Mouse (Mus musculus): ENCODE data around the gene Brd3. TPM values are rescaled to one million over a fixed set of nuclear protein-coding genes. Genes with fewer than 3 reads are reported as not detected.

Gene Brd3
- polyA plus RNA-seq, 1 experiment from 2014 or later, result 147 TPM

GRCm38 (mm10) chr2:27408194-27408593 lies 99.3 kb downstream of the Brd3 start:
- WGBS, result 65% methylated on average over 3 of the region's 3 CpGs
- H3K4me1 ChIP-seq (ENCODE audit: control insufficient read depth, insufficient read depth, low read length), result peaks cover 61% of the 10 kb centered on the region
- no peak for ATAC-seq (ENCODE audit: low FRiP score, low TSS enrichment)
- H3K4me3 ChIP-seq (ENCODE audit: low read length), result no peak overlapping the region
- no peak overlapping the region for H3K9ac ChIP-seq (ENCODE audit: low read depth, low read length)
- H3K9me3 ChIP-seq (ENCODE audit: control insufficient read depth, low read length), result no peaks in the 10 kb centered on the region
- no peak overlapping the region for H3K27ac ChIP-seq (ENCODE audit: low read depth, low read length)
- no peak overlapping the region for H3K4me2 ChIP-seq (replicated peaks; ENCODE audit: low read depth, low read length)
- no peaks in the 10 kb centered on the region for H3K36me3 ChIP-seq (ENCODE audit: control insufficient read depth, insufficient read depth, low read length)
- H3K27me3 ChIP-seq (ENCODE audit: control insufficient read depth, insufficient read depth, low read length), result no peaks in the 10 kb centered on the region

DNA sequence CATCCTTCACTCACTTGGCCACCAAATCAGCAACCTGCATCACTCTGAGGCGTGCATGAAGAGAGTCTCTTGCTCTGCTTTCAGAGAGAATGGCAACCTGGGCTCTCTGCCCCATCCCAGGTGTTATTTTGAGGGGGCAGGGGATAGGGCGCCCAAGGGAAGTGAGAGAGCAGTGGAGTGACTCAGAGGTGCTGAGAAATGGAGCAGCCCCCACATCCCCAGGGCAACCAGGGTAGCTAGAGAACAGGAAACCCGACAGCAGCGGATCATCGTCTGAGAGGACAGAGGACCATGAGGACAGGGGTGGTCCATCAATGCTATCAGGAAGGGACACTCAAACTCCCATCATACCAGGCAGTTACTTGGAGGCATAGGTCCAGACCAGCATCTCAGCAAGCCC lies 100.5 kb downstream of the Brd3 start:
- H3K4me2 ChIP-seq (replicated peaks; ENCODE audit: low read depth, low read length), result no peak overlapping the region
- H3K27ac ChIP-seq (ENCODE audit: low read depth, low read length), result no peak overlapping the region
- no peaks in the 10 kb centered on the region for H3K9me3 ChIP-seq (ENCODE audit: control insufficient read depth, low read length)
- no peaks in the 10 kb centered on the region for H3K36me3 ChIP-seq (ENCODE audit: control insufficient read depth, insufficient read depth, low read length)
- no peak overlapping the region for H3K9ac ChIP-seq (ENCODE audit: low read depth, low read length)
- ATAC-seq (ENCODE audit: low FRiP score, low TSS enrichment), result no peak
- H3K4me3 ChIP-seq (ENCODE audit: low read length), result no peak overlapping the region
- H3K27me3 ChIP-seq (ENCODE audit: control insufficient read depth, insufficient read depth, low read length), result no peaks in the 10 kb centered on the region
- peaks cover 49% of the 10 kb centered on the region for H3K4me1 ChIP-seq (ENCODE audit: control insufficient read depth, insufficient read depth, low read length)
- 63% methylated on average over 5 of the region's 5 CpGs for WGBS

- Histone ChIP-seq H3K9ac (ENCODE audit: low read depth, low read length) (no peak overlapping the region), H3K4me3 (ENCODE audit: low read length) (no peak overlapping the region), H3K36me3 (ENCODE audit: control insufficient read depth, insufficient read depth, low read length) (no peaks in the 10 kb centered on the region), H3K27me3 (ENCODE audit: control insufficient read depth, insufficient read depth, low read length) (no peaks in the 10 kb centered on the region), H3K27ac (ENCODE audit: low read depth, low read length) (peak overlapping the region; percentile 48; the same call in 1 of the 2 replicates), H3K4me2 (replicated peaks; ENCODE audit: low read depth, low read length) (no peak overlapping the region), H3K4me1 (ENCODE audit: control insufficient read depth, insufficient read depth, low read length) (peaks cover 34% of the 10 kb centered on the region), H3K9me3 (ENCODE audit: control insufficient read depth, low read length) (no peaks in the 10 kb centered on the region)
- ATAC-seq (ENCODE audit: low FRiP score, low TSS enrichment), result peak; percentile 17; the same call in 1 of the 2 replicates
- WGBS, result 40% methylated on average over 5 of the region's 5 CpGs
These were observed 102.2 kb downstream of the Brd3 start for GRCm38 (mm10) chr2:27405094-27405884.

DNA sequence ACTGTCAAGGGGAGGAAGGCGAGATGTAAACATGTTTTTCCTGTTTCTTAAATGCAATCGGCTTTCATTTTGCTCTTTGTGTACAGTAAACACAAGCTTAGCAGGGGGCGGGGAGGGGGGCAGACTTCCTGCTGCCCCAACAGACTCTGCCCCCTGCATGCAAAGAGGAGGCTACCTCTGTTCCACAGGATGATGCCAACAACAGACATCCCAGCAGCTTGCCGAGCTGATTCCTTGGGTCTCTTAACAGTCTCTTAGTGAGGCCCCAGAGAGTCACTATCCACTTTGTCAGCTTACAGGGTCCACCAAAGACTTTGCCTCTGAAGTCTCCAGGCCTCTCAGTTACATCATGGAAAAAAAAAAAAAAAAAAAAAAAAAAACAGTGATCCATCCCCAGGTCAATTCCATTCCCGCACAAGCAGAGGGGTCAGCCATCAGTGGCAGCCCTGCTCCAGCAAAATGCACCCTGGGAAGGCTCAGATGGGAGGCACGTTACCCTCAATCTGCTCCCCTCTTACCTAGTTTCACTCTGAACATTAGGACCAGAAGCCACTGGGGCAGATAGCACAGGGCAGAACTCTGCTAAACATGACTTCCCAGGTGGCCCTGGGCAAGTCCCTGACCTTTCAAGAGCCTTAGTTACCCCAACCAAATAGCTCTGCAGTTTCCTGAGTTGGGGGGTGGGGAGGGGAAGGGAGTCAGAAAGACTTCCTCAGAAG lies 102.9 kb downstream of the Brd3 start:
- Histone ChIP-seq H3K36me3 (ENCODE audit: control insufficient read depth, insufficient read depth, low read length) (no peaks in the 10 kb centered on the region), H3K27ac (ENCODE audit: low read depth, low read length) (no peak overlapping the region), H3K9ac (ENCODE audit: low read depth, low read length) (no peak overlapping the region), H3K27me3 (ENCODE audit: control insufficient read depth, insufficient read depth, low read length) (no peaks in the 10 kb centered on the region), H3K4me3 (ENCODE audit: low read length) (no peak overlapping the region), H3K9me3 (ENCODE audit: control insufficient read depth, low read length) (peaks cover 3% of the 10 kb centered on the region; the same call in 1 of the 2 replicates), H3K4me1 (ENCODE audit: control insufficient read depth, insufficient read depth, low read length) (peaks cover 34% of the 10 kb centered on the region), H3K4me2 (replicated peaks; ENCODE audit: low read depth, low read length) (no peak overlapping the region)
- 55% methylated on average over 6 of the region's 6 CpGs for WGBS
- no peak for ATAC-seq (ENCODE audit: low FRiP score, low TSS enrichment)

DNA sequence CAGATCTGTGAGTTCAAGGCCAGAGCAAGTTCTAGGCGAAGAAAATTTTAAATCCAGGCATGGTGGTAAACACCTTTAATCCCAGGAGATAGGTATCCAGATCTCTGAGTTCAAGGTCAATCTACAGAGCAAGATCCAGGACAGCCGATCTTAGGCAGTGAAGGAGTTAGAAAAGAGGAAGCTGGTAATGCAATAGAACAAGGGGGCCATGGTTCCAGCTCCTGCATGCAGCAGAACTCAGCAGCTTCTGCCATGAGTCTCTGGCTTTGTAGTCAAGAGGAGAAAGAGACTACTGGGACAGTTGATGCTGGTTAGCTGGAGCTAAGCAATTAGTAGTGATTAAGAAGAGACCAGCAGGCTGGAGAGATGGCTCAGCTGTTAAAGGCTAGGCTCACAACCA lies 105.9 kb downstream of the Brd3 start:
- Histone ChIP-seq H3K4me2 (replicated peaks; ENCODE audit: low read depth, low read length) (no peak overlapping the region), H3K4me3 (ENCODE audit: low read length) (no peak overlapping the region), H3K9me3 (ENCODE audit: control insufficient read depth, low read length) (peaks cover 8% of the 10 kb centered on the region; the same call in 1 of the 2 replicates), H3K4me1 (ENCODE audit: control insufficient read depth, insufficient read depth, low read length) (peaks cover 24% of the 10 kb centered on the region), H3K9ac (ENCODE audit: low read depth, low read length) (no peak overlapping the region), H3K27me3 (ENCODE audit: control insufficient read depth, insufficient read depth, low read length) (no peaks in the 10 kb centered on the region), H3K36me3 (ENCODE audit: control insufficient read depth, insufficient read depth, low read length) (no peaks in the 10 kb centered on the region), H3K27ac (ENCODE audit: low read depth, low read length) (no peak overlapping the region)
- ATAC-seq (ENCODE audit: low FRiP score, low TSS enrichment), result no peak
- WGBS, result 88% methylated on average over 2 of the region's 2 CpGs

GRCm38 (mm10) chr2:27400083-27400482 lies 107.4 kb downstream of the Brd3 start:
- ATAC-seq (ENCODE audit: low FRiP score, low TSS enrichment), result no peak
- no peak overlapping the region for H3K9ac ChIP-seq (ENCODE audit: low read depth, low read length)
- H3K9me3 ChIP-seq (ENCODE audit: control insufficient read depth, low read length), result peaks cover 8% of the 10 kb centered on the region; the same call in 1 of the 2 replicates
- no peak overlapping the region for H3K27ac ChIP-seq (ENCODE audit: low read depth, low read length)
- WGBS, result 94% methylated on average over 2 of the region's 2 CpGs
- no peak overlapping the region for H3K4me3 ChIP-seq (ENCODE audit: low read length)
- H3K4me1 ChIP-seq (ENCODE audit: control insufficient read depth, insufficient read depth, low read length), result peaks cover 16% of the 10 kb centered on the region; the same call in 1 of the 2 replicates
- no peaks in the 10 kb centered on the region for H3K27me3 ChIP-seq (ENCODE audit: control insufficient read depth, insufficient read depth, low read length)
- H3K4me2 ChIP-seq (replicated peaks; ENCODE audit: low read depth, low read length), result no peak overlapping the region
- H3K36me3 ChIP-seq (ENCODE audit: control insufficient read depth, insufficient read depth, low read length), result no peaks in the 10 kb centered on the region

DNA sequence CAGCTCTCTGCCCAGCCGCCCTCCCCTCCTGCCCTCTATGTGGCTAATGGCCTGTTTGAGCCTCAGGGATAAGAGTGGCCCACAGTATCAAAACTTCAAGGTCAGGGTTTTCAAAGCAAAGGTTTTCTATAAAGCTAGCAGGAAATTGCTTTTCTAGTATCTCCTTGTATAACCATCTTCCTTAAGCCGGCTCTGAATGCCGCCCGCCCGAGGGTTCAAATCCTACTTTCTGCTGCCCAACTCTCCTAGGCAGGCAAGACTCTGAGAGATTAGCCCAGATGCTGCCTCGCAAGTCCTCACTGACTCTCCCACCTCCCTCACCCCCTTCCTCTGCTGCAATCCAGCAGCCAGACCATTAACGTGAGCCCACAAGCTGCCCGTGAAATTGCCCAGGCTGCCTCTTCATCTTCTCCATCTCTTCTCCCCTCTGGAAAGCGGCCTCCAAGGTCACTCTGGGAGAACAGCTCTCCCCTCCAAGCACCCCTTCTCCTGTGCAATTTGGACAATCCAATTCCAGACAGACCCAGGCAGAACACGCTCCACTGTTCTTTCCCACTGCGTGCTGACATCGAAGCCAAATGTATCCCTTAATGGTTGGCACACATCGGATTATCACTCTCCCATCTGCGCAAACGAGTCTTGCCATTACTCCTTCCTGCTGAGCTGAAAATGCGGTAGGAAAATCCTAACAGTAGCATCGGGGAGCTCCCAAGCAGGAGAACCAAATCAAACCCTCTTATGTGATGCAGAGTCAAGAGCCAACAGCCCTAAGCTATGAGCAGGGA lies 110.6 kb downstream of the Brd3 start:
- Histone ChIP-seq H3K9me3 (ENCODE audit: control insufficient read depth, low read length) (peaks cover 8% of the 10 kb centered on the region; the same call in 1 of the 2 replicates), H3K4me1 (ENCODE audit: control insufficient read depth, insufficient read depth, low read length) (peaks cover 12% of the 10 kb centered on the region; the same call in 1 of the 2 replicates), H3K9ac (ENCODE audit: low read depth, low read length) (no peak overlapping the region), H3K4me2 (replicated peaks; ENCODE audit: low read depth, low read length) (no peak overlapping the region), H3K27ac (ENCODE audit: low read depth, low read length) (no peak overlapping the region), H3K36me3 (ENCODE audit: control insufficient read depth, insufficient read depth, low read length) (no peaks in the 10 kb centered on the region), H3K4me3 (ENCODE audit: low read length) (no peak overlapping the region), H3K27me3 (ENCODE audit: control insufficient read depth, insufficient read depth, low read length) (no peaks in the 10 kb centered on the region)
- 61% methylated on average over 17 of the region's 17 CpGs for WGBS
- ATAC-seq (ENCODE audit: low FRiP score, low TSS enrichment), result no peak

Measured in kidney, embryonic 14.5 days (tissue).